Mouse (Mus musculus) cerebellum, postnatal 25 days (tissue): ENCODE results near the gene Akap10.
"Not testable (repeated sequence)": the region's sequence is repeated elsewhere in the genome, so short reads cannot be mapped to it uniquely, and the experiment has no call there.

Experiments
- DNase-seq, 2 experiments: peaks; one replicate each; pipeline ENCODE4 v3.0.0; 2021; ENCODE audit warnings: mixed read lengths in 2 of 2

Gene Akap10

DNA sequence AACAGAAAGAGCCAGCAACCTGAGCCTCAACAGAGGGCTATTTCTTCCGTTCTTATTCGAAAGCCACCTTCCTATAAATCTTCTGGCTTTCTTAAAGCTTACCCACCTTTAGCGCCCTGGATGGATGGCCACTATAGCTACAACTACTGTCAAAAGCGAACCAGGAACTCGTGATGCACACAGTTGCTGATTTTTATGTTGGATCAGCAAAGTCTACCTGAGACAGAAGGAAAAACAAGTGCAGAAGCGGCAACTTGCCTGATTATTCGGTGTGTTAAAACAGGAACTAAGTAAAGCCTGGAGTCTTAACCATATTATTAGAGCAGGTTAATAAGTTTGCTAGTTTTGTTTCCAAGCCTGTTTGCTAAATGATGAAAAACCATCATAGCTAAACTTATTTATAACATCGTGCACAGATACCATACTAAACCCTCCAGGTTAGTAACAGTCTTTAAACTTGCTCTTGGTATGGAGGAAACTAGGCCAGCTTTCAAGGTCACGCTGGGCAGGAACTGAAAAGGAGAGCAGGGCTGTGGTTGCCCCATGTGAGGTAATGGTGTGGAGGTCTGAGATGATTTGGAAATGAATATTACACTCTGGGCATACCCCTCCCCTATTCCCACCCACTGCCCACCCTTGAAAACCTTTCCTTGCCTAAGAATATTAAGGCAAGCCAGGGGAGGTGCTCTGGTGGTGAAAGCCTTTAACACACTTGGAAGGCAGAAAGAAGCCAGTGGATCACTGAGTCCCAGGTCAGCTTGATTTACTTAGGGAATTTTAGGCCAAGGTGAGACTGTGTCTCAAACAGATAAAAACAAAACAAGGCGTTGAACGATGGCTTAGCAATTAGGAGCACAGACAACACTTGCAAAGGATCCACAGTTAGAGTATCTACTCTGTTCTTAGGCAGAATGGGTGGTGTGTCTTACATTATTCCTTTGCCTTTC is 861 bp upstream of the Akap10 start:
- DNase-seq, result peak; percentile 20 to 26

GRCm38 (mm10) chr11:61929323-61930097 is 542 bp downstream of the Akap10 start:
- no peak for DNase-seq

DNA sequence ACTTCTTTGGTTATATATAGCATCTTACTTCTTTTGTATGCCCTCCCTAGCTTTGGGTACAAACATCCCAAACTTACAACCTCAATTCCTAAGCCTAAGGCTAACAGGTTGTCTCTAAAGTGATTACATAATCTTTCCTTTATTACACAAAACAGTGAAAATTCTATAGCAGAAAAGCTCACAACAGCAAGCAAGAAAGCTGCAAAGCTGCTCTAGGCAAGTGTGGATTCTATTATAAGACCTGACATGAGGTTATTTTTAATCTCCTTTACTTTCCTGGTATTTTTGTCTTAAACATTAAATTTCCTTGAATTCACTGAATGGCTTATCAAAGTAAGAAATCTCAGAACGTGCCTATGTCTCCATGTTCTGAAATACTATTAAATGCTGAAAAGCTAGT is 6.7 kb downstream of the Akap10 start:
- no peak for DNase-seq

DNA sequence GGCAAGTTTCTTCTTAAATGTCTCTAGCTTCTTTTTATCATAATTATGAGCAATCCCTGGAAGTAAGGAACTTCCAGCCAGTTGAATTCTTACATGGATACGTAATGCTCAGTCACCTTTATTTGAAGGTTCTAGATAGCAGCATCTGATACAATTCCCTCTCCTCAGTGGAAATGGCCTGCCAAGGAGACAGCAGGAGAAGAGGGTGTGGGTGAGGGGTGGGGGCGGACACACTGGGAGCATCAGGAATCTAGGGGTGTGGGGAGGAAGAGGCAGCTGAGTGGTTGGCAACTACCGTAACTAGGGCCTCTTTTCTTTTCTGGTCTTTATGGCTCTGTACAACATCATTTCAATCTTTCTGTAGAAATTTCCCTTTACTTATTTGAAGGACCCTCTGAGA is 10.3 kb downstream of the Akap10 start:
- DNase-seq, result no peak

DNA sequence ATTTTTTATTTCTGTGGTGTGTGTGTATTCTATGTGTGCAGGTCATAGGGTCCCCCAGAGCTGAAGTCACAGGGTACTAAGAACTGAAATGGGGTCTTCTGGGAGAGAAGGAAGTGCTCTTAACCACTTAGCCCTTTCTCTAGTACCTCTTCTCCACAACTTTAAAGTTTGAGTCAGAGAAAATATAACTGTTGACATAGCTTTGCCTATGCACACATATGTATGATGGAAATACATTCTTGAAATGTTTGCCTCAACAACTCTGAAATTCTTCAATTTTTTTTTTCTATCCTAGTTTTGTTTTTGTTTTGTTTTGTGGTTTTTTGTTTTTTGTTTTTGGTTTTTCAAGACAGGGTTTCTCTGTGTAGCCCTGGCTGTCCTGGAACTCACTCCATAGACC is 21.7 kb downstream of the Akap10 start:
- DNase-seq, result no peak

GRCm38 (mm10) chr11:61882183-61882582 is 47.9 kb downstream of the Akap10 start:
- no peak for DNase-seq

DNA sequence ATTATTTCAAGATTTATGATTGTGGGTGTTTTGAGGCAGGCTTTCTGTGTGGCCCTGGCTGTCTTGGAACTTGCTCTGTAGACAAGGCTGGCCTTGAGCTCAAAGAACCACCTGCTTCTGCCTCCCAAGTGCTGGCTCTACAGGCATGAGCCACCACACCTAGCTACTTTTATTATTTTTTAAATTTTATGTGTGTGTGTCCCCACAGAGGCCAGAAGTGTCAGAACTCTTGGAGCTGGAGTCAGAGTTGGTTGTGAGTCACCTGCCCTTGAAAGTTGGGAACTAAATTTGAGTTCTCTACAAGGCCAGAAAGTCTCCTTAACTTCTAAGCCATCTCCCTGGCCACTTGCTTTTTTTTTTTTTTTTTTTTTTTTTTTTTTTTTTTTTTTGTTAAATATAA is 50.1 kb downstream of the Akap10 start:
- no peak for DNase-seq

GRCm38 (mm10) chr11:61871881-61872280 is 58.2 kb downstream of the Akap10 start:
- peak in 1 of 2 experiments; percentile 10 for DNase-seq

GRCm38 (mm10) chr11:61866856-61867255 is 63.2 kb downstream of the Akap10 start:
- no peak for DNase-seq

DNA sequence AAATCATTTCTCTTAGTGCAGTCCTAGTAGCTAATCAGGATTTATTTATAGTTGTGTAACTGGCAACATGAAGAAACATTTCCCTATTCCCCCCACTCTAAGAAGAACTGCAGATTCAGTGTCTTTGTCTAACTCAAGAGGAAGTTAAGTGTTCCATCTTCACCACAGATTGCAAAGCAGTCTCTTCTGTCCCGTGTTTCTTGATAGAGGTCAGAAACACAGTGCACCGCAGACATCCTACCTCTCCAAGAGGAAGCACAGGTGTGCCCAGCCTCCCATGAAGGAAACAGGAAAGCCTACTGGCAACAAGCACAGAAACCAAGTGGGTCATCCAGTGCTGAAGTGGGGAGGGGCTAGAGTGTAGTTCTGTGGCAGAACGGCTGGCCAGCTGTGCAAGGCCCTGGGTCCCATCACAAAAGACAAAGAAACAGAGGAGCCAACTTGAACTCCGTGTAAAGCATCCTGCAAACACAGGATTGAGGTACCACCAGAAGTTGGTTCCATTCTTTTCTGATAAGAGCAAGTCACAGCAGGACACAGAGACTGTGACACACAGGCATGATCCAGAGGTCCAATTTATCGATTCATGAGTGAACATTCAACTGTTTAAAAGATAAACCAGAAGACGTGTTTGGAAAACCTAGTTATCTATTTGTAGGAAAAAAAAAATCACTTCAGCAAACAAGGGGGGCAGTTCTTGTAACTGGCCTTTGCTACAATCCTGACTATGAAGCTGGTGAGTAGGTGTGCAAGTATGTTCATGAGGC is 68.1 kb downstream of the Akap10 start:
- DNase-seq, result no peak

DNA sequence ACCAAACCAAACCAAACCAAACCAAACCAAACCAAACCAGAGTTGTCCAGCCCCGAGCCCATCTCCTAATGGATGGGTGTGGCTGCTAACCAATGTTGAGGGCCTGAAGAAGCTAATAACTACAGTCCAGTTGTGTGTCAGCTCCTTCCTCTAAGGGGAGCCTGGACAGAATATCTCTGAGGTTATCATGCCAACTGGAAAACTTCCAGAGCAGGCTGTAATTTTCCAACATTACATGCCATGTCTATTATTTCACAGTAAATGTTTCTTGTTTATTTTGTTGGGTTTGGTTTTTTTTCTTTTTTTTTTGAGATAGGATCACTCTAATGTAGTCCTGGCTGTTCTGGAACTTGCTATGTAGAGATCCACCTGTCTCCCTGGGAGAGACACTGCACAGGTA is 70.7 kb downstream of the Akap10 start:
- no peak for DNase-seq

DNA sequence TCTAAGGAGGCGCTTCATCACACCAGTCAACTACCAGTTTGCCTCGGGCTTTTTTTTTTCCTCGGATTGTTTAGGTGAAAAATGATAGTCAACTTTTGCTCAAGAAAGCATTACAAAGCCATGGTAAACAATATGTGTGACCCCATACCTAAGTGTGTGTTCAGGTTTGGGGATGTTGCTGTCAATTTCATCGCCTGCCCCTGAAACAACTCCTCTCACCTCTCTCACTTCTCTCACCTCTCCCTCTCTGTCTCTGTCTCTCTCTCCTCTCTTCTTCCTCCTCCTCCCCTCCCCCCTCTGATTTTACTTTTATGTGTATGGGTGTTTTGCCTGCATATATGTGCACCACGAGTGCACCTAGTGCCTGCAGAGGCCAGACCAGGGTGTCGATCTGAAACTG is 74.5 kb downstream of the Akap10 start:
- DNase-seq, result no peak

- DNase-seq, result peak; percentile 96
These were observed 75.1 kb downstream of the Akap10 start, which contains the start of gene Ulk2 for GRCm38 (mm10) chr11:61854988-61855411. TSS of gene Ulk2 (minus strand) at chr11:61855073.

DNA sequence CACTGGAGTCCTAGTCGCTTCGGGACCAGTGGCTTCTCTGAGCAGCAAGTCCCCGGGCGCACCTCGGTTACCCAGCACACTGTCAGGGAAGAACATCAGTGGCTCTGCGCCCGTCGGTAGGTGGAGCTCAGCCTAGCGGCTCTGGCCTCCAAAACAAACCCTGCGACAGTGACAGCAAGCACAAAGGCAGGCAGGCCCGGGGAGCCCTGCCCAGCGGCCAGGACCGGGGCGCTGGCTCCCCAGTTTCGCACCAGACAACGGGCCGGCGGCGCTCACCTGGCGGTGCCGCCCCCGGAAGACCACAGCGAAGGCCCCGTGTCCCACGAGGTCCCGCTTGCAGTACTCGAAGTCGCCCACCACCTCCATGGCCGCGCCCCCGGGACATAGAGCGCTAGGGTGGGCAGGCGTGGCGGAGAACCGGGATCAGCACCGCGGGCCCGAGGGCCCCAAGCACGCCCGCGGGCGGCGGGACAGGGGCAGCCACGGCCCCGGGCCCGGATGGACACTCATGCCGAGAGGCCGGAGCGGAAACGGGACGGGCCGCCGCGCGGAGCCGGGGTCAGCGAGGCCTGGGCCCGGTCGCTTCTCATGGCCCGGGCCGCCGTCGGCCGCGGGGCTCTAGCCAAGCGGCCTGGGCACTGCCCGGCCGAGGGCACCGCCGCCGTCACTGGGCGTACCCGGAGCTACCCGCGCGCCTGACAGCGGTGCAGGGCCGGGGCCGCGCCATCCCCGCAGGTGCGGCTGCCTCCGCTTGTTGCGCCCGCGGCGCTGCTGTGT is 75.7 kb downstream of the Akap10 start:
- DNase-seq, result peak; percentile 90 to 91

DNA sequence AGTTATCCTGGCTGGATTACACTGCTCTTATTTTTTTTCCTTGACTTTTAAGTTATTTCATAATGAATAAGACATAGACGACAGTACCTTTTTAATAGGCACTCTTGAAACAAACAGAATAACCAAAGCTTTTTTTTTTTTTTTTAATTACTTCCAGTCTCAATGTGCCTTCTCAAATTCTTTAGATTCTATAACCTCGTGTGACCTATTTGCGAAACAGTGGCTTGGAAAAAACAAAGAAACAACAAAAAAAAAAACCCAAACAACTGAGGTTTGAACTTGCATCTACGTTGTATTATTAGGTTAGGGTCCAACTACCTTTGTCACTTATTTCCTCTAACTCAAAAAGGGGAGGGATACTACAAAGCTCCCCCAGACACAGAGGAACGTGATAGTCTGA is 76.4 kb downstream of the Akap10 start:
- no peak for DNase-seq

GRCm38 (mm10) chr11:61852916-61853315 is 77.1 kb downstream of the Akap10 start:
- DNase-seq, result no peak

- peak in 1 of 2 experiments; percentile 34 for DNase-seq
These were observed 78.9 kb downstream of the Akap10 start for GRCm38 (mm10) chr11:61851195-61851594.

DNA sequence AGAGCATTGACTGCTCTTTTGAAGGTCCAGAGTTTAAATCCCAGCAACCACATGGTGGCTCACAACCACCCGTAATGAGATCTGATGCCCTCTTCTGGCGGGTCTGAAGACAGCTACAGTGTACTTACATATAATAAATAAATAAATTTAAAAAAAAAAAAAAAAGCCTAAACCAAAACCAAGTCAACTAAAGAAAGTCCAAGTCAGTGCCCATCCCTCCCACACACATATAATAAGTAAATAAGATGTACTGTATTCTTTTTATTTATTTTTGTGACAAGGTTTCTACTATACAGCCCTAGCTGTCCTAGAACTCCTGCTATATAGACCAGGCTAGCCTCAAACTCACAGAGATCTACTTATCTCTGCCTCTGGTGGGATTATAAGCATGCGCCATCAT is 89.4 kb downstream of the Akap10 start:
- DNase-seq, result not testable (repeated sequence)

DNA sequence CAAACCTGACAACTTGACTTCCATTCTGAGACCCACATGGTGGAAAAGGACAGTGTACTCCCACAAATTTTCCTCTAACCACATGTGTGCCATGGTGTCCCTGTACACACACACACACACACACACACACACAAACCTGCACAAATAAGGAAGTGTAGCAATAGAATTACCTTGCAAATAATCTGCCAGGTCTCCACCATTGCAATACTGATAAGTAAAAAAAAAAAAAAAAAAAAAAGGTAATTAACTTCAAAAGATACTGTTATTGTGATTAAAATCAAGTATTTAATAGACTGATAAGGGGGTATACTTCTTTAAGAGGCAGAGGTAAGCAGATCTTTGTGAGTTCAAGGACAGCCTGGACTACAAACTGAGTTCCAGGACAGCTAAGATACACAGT is 90.1 kb downstream of the Akap10 start:
- no peak for DNase-seq

GRCm38 (mm10) chr11:61839182-61839581 is 90.9 kb downstream of the Akap10 start:
- DNase-seq, result no peak
